Mouse (Mus musculus): ENCODE results near the gene Mia3.
"Not testable (repeated sequence)": the region's sequence is repeated elsewhere in the genome, so short reads cannot be mapped to it uniquely, and the experiment has no call there.

The Mia3 gene

DNA sequence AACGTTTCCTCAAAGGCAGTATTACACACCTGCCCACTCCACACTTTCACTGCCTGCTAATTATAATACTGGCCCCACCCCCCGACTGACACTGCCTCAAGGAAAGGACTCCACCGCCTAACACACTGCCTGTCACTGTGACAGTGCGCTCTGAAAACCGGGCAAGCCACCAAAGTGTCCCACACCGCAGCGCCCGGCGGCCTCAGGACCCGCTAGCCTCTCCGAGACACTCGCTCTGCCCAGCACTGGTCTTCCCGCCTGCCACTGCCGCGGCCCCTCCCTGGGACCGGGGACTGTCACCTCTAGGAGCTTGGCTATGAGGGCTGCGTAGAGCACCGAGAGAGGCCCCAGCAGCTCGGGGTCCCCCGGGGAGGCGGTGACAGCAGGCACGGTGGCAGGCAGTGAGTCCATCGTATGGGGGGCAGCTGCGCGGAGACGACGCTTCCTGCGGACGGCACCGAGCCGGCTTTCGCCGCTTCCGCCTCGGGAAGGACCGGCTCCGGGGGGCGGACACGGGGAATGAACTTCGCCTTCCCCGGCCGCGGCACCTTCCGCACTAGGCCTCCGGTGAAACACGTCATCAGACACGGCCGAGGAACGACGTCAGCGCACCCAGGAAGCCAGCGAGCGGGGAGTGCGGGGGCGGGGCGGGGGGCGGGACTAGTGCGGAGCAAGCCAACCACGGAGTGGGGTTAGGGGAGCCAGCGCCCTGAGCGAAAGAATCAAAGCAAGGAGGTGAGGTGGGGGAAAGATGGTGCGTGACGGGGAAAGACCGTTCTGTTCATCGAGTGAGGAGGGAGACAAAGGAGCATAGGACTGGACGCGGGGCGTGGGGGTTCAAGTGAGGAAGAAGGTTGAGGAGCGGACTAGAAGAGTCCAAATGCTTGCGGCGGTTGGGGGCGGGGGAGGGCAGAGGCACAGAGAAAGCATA, 24.2 kb downstream of the Mia3 start:
- DNase-seq (ENCODE audit: low spot score in 2 of 2) = peak; percentile 68 to 86

- DNase-seq (ENCODE audit: low spot score in 2 of 2) = not testable (repeated sequence)
Observed at GRCm38 (mm10) chr1:183342902-183343301, 26.5 kb downstream of the Mia3 start.

DNA sequence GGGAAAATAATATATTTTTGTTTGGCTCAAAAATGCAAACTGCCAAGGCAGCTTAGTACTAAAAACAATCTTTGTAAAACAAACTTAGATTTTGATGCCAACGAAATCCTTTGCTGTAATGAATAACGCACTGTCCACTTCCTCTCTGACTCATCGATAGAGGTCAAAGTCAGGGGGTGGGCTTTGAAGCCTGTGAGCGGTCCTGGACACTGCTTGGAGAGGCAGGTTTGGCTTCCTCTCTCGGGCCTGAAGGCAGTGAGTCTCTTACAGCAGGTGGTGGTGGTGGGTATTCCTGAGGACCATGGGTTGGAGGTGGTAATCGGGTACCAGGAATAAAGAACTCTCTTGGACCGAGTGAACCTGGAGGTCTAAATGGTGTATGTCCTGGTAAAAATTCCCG, 42.2 kb downstream of the Mia3 start:
- no peak for DNase-seq (ENCODE audit: low spot score in 2 of 2)

GRCm38 (mm10) chr1:183324433-183324832, 44.9 kb downstream of the Mia3 start:
- no peak for DNase-seq (ENCODE audit: low spot score in 2 of 2)

- no peak for DNase-seq (ENCODE audit: low spot score in 2 of 2)
Observed at GRCm38 (mm10) chr1:183323923-183324322, 45.4 kb downstream of the Mia3 start.

GRCm38 (mm10) chr1:183322496-183322895, 46.9 kb downstream of the Mia3 start:
- not testable (repeated sequence) for DNase-seq (ENCODE audit: low spot score in 2 of 2)

DNA sequence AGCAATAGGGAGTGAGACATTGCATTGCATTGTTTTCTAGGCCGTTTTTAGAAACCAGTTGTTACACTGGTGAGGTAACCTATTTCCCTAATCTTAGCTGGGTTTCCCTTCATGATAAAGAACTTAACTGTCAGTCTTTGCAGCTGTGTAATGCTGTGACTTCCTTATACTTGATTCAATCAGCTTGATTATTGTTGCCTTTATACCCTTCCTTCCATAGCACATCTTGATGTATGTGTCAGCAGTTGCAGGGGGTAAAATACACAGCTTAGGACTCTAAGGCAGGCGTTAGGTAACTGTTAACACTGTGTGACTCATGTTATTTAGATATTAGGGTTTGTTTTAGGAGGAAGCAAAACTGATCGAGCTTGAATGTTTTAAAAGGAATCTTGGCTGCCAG, 48.6 kb downstream of the Mia3 start:
- no peak for DNase-seq (ENCODE audit: low spot score in 2 of 2)

GRCm38 (mm10) chr1:183315783-183316182, 53.6 kb downstream of the Mia3 start:
- no peak for DNase-seq (ENCODE audit: low spot score in 2 of 2)

DNA sequence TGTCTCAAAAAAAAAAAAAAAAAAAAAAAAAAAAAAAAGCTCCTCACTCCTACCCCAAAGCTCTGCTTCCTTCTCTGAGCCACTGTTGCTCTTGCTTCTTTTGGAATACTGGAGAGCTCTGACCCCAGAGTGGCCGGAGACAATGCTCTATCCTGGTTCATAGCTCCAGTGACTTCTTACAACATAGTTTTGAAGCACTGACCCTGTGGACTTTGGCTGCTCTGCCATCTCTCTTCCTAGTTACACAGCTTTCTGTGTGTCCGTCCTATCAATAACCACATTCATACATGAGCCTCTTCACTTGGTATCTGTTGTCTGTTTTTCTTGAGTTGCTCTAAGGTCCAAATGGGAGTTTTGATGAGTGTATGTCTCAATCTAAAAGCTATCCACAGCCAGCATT, 57.3 kb downstream of the Mia3 start:
- DNase-seq (ENCODE audit: low spot score in 2 of 2) = no peak

DNA sequence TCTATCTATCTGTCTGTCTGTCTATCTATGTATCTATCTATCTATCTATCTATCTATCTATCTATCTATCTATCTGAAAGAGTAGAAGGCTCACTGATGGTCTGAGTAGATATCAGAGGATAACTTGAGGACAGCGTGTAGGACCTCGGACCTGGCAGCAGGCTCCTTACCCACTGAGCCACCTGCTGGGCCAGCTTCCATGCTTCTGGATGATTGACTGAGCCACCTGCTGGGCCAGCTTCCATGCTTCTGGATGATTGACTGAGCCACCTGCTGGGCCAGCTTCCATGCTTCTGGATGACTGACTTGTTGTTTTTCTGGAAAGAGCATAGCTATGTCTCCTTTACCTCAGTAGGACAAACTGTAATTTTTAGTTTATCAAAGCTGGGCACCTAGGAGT, 59.8 kb downstream of the Mia3 start:
- not testable (repeated sequence) for DNase-seq (ENCODE audit: low spot score in 2 of 2)

DNA sequence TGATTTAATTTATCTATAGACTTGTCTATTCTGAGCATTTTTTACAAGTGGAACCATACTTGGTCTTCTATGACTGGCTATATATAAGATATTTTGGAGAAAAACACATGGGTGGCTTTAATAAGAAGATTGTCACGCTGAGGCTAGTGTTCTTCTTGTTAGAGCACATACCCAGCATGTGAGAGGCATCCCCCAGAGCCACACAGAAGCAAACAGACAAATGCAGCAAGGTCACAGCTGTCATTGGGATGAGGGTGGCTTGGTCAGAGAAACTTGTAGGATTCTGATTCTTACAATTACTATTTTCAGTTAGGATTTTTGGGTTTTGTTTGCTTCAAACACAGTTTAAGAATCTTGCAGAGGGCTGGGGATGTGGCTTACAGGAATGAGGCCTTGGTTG, 60.9 kb downstream of the Mia3 start:
- DNase-seq (ENCODE audit: low spot score in 2 of 2) = no peak

- DNase-seq (ENCODE audit: low spot score in 2 of 2) = no peak
Observed at GRCm38 (mm10) chr1:183307555-183307954, 61.8 kb downstream of the Mia3 start.

GRCm38 (mm10) chr1:183299161-183299560, 70.2 kb downstream of the Mia3 start:
- DNase-seq (ENCODE audit: low spot score in 2 of 2) = peak; percentile 94 to 95

DNA sequence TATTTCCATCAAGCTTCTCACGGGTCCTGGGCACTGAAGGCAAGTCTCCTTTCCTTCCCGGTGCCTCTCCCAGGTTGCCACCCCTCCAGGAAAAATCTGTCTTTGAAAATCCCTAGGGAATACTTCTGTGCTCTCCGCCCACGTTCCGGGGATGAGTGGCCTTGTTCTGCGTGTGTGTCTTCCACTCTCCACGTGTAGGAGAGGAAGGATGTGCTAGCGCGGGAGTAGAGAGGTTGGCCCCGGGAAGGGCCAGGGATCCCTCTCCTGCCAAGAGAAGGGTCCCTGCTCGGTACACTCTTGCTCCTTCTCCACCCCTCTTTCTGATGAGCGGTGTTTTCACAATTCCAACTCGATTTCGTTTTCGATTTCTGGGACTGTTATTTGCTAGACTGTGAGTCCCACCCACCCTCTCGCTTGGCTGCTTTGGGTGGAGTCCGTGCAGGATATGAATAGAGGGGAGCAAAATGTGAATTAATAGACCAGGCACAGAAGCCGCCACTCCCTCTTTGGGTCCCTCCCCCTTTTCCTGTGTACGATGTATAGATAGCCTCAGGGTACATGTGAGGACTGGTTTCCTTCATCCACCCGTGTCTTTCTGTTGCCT, 71.4 kb downstream of the Mia3 start:
- DNase-seq (ENCODE audit: low spot score in 2 of 2) = peak; percentile 31 to 34

- peak; percentile 29 to 48 for DNase-seq (ENCODE audit: low spot score in 2 of 2)
Observed at GRCm38 (mm10) chr1:183297473-183297885, 71.9 kb downstream of the Mia3 start.

DNA sequence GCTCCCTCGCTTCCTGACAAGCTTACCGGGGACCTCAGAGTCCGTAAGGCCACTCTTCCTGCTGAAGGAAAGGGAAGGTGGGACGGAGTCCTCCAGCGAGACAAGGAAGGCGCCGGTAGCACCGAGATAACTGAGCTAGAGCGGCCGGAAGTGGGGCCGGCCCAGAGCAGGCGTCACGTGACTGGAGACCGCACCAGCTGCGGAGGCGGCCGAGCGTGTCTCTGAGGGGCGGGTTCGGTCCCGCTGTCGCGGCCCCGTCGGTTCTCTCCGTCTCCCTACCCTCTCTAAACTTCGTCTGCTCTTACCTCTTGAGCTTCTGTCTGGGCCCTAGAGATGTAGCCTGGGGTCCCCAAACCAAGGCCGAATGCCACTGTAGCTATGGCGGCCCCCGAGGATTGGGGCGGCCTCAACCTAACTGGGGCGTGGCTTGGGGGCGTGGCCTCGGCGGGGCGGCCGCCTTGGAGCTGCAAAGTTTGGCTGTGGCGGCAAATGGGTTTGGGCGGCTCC, 72.4 kb downstream of the Mia3 start, which contains the start of gene Brox:
Brox (minus strand) TSS at position 393 of the 507 bp plus-strand sequence.
- DNase-seq (ENCODE audit: low spot score in 2 of 2) = peak; percentile 84 to 91

DNA sequence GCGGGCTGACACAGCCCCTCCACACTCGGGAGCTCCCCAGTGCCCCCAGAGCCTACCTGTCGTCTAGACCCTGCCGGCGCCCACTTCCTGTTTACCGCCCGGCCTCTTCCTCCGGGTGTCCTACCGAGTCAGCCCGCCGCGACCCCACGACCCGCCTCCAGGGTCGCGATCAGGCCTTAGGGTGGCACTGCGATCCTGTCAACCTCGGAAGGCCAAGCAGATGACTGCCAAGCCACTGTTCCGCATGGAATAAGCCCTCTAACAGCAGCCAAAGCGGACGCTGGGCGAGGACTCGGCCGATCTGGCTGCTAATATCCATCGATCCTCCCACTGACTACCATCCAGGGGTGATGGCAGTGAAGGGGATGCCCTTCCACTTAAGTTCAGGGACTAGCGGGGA, 72.9 kb downstream of the Mia3 start, which contains the start of gene Aida:
Aida (plus strand) TSS at position 126 of the 400 bp plus-strand sequence.
- DNase-seq (ENCODE audit: low spot score in 2 of 2) = peak; percentile 34 to 54

DNA sequence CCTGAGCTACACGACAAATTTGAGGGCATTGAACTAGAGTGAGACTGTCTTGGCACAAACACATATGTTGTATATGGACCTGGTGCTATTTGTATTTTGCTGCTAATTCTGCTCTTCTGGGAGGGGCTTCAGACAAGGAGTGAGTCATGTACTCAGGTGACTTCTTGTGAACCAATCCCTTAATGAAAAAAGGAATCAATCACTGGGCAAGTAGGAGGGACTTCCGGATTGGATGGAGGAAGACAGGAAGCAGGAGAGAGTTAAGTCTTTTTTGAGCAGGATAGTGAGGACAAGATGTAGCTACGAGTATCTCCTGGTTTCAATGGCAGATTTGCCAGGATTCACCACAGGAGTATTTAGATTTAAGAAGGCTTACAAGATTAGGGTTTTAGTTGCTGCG, 79.8 kb downstream of the Mia3 start:
- DNase-seq (ENCODE audit: low spot score in 2 of 2) = no peak

DNA sequence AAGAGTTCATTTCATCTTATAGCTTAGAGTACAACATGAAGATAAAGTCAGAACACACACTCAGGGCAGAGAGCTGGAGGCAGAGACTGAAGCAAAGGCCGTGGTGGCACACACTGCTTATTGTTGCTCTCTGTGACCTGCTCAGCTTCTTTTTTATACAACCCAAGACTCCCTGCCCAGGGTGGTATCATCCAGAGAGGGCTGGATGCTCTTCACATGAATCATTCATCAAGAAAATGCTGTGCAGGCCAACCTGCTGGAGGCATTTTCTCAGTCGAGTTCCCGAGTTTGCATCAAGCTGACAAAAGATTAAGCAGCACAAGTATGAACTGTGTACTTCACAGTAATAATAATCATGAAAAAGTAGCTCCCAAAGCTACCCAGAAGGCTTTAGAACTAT, 81.0 kb downstream of the Mia3 start:
- no peak for DNase-seq (ENCODE audit: low spot score in 2 of 2)
